Comparison of ENCODE assay signal across 8 mouse cellular contexts in genomic region chr10:110921890-110922289, GRCm38 (mm10). TPM values are rescaled to one million over a fixed set of nuclear protein-coding genes. Genes with fewer than 3 reads are reported as not detected.
DNase-seq lines count a peak whose midpoint lies in the region; ATAC-seq and TF ChIP-seq lines count a peak whose summit lies in the region.

No protein-coding gene starts in this region.

- peak overlapping the region; percentile 88 for H3K4me2 ChIP-seq in lung, embryonic 14.5 days
- peak overlapping the region; percentile 91 for H3K4me2 ChIP-seq in forebrain, embryonic 14.5 days (ENCODE audit: low read length)
- peak overlapping the region; percentile 84 for H3K4me2 ChIP-seq in limb, embryonic 13.5 days (replicated peaks)

- TF ChIP-seq POLR2A in small intestine, adult 2 months (IDR thresholded peaks at IDR 0.05; ENCODE audit: low read depth, low read length): no peak

- DNase-seq in lung, embryonic 14.5 days: no peak
- DNase-seq in lung, postnatal 10 days: no peak
- DNase-seq in forebrain, embryonic 14.5 days (ENCODE audit: low spot score): no peak
- no peak for DNase-seq in thymus, postnatal 14 days
- no peak for DNase-seq in urinary bladder, postnatal 36 days (ENCODE audit: low spot score in 2 of 2)
- no peak for DNase-seq in cerebellum, postnatal 36 days

- no peak overlapping the region; the same call in 1 of the 2 replicates for H3K27ac ChIP-seq in lung, embryonic 14.5 days (ENCODE audit: low read depth)
- H3K27ac ChIP-seq in forebrain, embryonic 14.5 days (ENCODE audit: low read depth, low read length): no peak overlapping the region
- H3K27ac ChIP-seq in limb, embryonic 13.5 days: peak overlapping the region; percentile 6; the same call in 1 of the 2 replicates
- peak overlapping the region; percentile 61 for H3K27ac ChIP-seq in small intestine, adult 2 months (ENCODE audit: insufficient read depth, low read depth, low read length)

- no peaks in the 10 kb centered on the region for H3K9me3 ChIP-seq in lung, embryonic 14.5 days (ENCODE audit: low read depth, low read length)
- no peaks in the 10 kb centered on the region for H3K9me3 ChIP-seq in forebrain, embryonic 14.5 days (replicated peaks; ENCODE audit: control insufficient read depth, low read length)
- no peaks in the 10 kb centered on the region for H3K9me3 ChIP-seq in limb, embryonic 13.5 days

- peaks cover 10% of the 10 kb centered on the region; the same call in 1 of the 2 replicates for H3K4me1 ChIP-seq in lung, embryonic 14.5 days (ENCODE audit: insufficient read depth)
- peaks cover 35% of the 10 kb centered on the region for H3K4me1 ChIP-seq in forebrain, embryonic 14.5 days (ENCODE audit: control insufficient read depth, insufficient read depth, low read length)
- peaks cover 57% of the 10 kb centered on the region for H3K4me1 ChIP-seq in limb, embryonic 13.5 days
- peaks cover 8% of the 10 kb centered on the region; the same call in 1 of the 2 replicates for H3K4me1 ChIP-seq in small intestine, adult 2 months (ENCODE audit: control insufficient read depth, insufficient read depth, insufficient read length, low read length)

- no peaks in the 10 kb centered on the region for H3K36me3 ChIP-seq in lung, embryonic 14.5 days (ENCODE audit: insufficient read depth)
- H3K36me3 ChIP-seq in forebrain, embryonic 14.5 days (ENCODE audit: control insufficient read depth, insufficient read depth, low read length): no peaks in the 10 kb centered on the region
- H3K36me3 ChIP-seq in limb, embryonic 13.5 days: no peaks in the 10 kb centered on the region
- H3K36me3 ChIP-seq in small intestine, adult 2 months (ENCODE audit: control insufficient read depth, insufficient read depth, low read length): no peaks in the 10 kb centered on the region

- no peak for TF ChIP-seq CTCF in lung, embryonic 14.5 days (IDR thresholded peaks at IDR 0.05; ENCODE audit: low read depth)
- TF ChIP-seq CTCF in small intestine, adult 2 months (IDR thresholded peaks at IDR 0.05; ENCODE audit: extremely low read depth, insufficient read length, insufficient replicate concordance, low read depth, low read length): no peak

- ATAC-seq in lung, embryonic 14.5 days (ENCODE audit: insufficient read depth): no peak
- no peak for ATAC-seq in forebrain, embryonic 14.5 days
- no peak for ATAC-seq in limb, embryonic 13.5 days (ENCODE audit: low FRiP score, low read depth)

- peak overlapping the region; percentile 67 for H3K4me3 ChIP-seq in lung, embryonic 14.5 days (ENCODE audit: low read depth, low read length)
- no peak overlapping the region for H3K4me3 ChIP-seq in forebrain, embryonic 14.5 days (ENCODE audit: low read depth, low read length)
- peak overlapping the region; percentile 77 for H3K4me3 ChIP-seq in limb, embryonic 13.5 days
- peak overlapping the region; percentile 37 for H3K4me3 ChIP-seq in small intestine, adult 2 months (ENCODE audit: low read depth, low read length)

- no peak overlapping the region for H3K9ac ChIP-seq in lung, embryonic 14.5 days
- 0 out of 2 replicates have a peak overlapping the region, but pooled peaks have one; percentile 29 for H3K9ac ChIP-seq in forebrain, embryonic 14.5 days (ENCODE audit: low read length)
- peak overlapping the region; percentile 88 for H3K9ac ChIP-seq in limb, embryonic 13.5 days

- no peaks in the 10 kb centered on the region for H3K27me3 ChIP-seq in lung, embryonic 14.5 days (ENCODE audit: insufficient read depth, low read length)
- no peaks in the 10 kb centered on the region for H3K27me3 ChIP-seq in forebrain, embryonic 14.5 days (replicated peaks; ENCODE audit: control insufficient read depth, insufficient read depth, low read length)
- H3K27me3 ChIP-seq in limb, embryonic 13.5 days: no peaks in the 10 kb centered on the region
- no peaks in the 10 kb centered on the region for H3K27me3 ChIP-seq in small intestine, adult 2 months (ENCODE audit: control insufficient read depth, insufficient read depth, low read length)

- WGBS in lung, embryonic 14.5 days: 58% methylated on average over 3 of the region's 3 CpGs
- 77% methylated on average over 3 of the region's 3 CpGs for WGBS in forebrain, embryonic 14.5 days
- 41% methylated on average over 3 of the region's 3 CpGs for WGBS in limb, embryonic 13.5 days
- WGBS in small intestine, adult 2 months: 18% methylated on average over 3 of the region's 3 CpGs

RNA-seq across cellular contexts. Expression of gene Csrp2, which starts 2.3 kb away (rescaled TPM):
- 154 and 172 TPM in 2 replicates for polyA plus RNA-seq in lung, embryonic 14.5 days (2014; fragmentation: Nextera tagmentation; extraction: Ambion mirVana)
- 181 and 218 TPM in 2 replicates for polyA plus RNA-seq in forebrain, embryonic 14.5 days (2014; fragmentation: Nextera tagmentation; extraction: Ambion mirVana)
- polyA plus RNA-seq in limb, embryonic 13.5 days (2015; fragmentation: Nextera tagmentation; extraction: Ambion mirVana): 207 and 225 TPM in 2 replicates
- 19.2 and 44.9 TPM in 2 replicates for polyA plus RNA-seq in small intestine, adult 2 months (2012; rRNA removed)

Comparison
In these comparisons a context has a peak if more than half of its experiments do, and no peak if none do; other contexts are left out.
1. H3K27ac ChIP-seq: peak in limb, embryonic 13.5 days (single experiment) and small intestine, adult 2 months (single experiment); none in lung, embryonic 14.5 days (single experiment) and forebrain, embryonic 14.5 days (single experiment).
2. Peak in every context shown above with its lines, with median percentiles within 50 percentile points of each other: H3K4me2 ChIP-seq.